Mouse (Mus musculus) T-helper 1 cell (primary cell): ENCODE measurements around the gene Rhbdd1.

Experiments used
- in situ Hi-C: fragments of 300-600 bp; cut with MboI, MseI; formaldehyde crosslinking; loops from one replicate; pipeline ENCODE4 v1.15.1; 2025; ENCODE audit warnings: high pct_unique_total_duplicates

Rhbdd1 gene

GRCm38 (mm10) chr1:82475254-82475653 is 159.0 kb downstream of the Rhbdd1 start:
- in situ Hi-C loops: no loop called here

- in situ Hi-C loops: no loop called here
These were observed 159.6 kb downstream of the Rhbdd1 start for GRCm38 (mm10) chr1:82475821-82476220.

GRCm38 (mm10) chr1:82476256-82476655 is 160.0 kb downstream of the Rhbdd1 start:
- in situ Hi-C loops: no loop called here

- in situ Hi-C loops: no loop called here
These were observed 160.5 kb downstream of the Rhbdd1 start for GRCm38 (mm10) chr1:82476746-82477145.

- in situ Hi-C loops: no loop called here
These were observed 163.6 kb downstream of the Rhbdd1 start for GRCm38 (mm10) chr1:82479696-82480487.

GRCm38 (mm10) chr1:82482371-82482770 is 166.1 kb downstream of the Rhbdd1 start:
- in situ Hi-C loops: no loop called here

- in situ Hi-C loops: no loop called here
These were observed 170.1 kb downstream of the Rhbdd1 start for GRCm38 (mm10) chr1:82486371-82486770.

- in situ Hi-C loops: no loop called here
These were observed 175.7 kb downstream of the Rhbdd1 start for GRCm38 (mm10) chr1:82491954-82492353.
